Comparison of ENCODE assay signal across 32 mouse cellular contexts in the genomic region with DNA sequence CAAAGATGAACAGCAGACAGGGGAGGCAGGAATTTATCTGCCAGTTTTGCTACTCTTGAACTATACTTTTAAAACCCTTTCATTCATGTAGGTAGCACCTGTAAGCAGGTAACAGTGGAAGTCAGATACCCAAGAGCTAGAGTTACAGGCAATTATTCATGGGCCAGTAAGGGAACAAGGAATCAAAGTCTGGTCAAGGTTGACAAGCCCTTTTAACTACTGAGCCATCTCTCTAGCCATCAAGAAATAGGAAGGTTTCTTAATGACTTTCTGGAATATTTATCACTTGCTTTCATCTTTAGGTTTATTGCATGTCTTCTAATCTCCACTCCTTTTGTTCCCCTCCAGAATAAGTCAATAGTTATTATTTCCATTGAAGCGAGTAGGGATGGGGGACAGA.
"Had no signal": no experiment of that assay in that cellular context is flagged by ENCODE, and none has a peak within 500 bp of the region (broad histone marks: within the 10 kb centered on the region; RNA-seq: fewer than 3 reads in every experiment).

No protein-coding gene starts in this region.

- H3K4me1 ChIP-seq: liver, embryonic 12.5 days; liver, embryonic 13.5 days; liver, embryonic 15.5 days; lung, embryonic 15.5 days; megakaryocyte, embryonic 14.5 days; midbrain, embryonic 12.5 days; midbrain, embryonic 15.5 days; neural tube, embryonic 12.5 days had no signal

- H3K36me3 ChIP-seq: limb, embryonic 15.5 days; midbrain, embryonic 12.5 days; midbrain, embryonic 13.5 days; midbrain, embryonic 15.5 days; neural tube, embryonic 12.5 days had no signal

- H3K9me3 ChIP-seq: limb, embryonic 10.5 days; limb, embryonic 12.5 days; limb, embryonic 13.5 days; limb, embryonic 15.5 days; liver, embryonic 12.5 days; liver, embryonic 13.5 days; liver, embryonic 15.5 days; lung, embryonic 15.5 days; megakaryocyte, embryonic 14.5 days; midbrain, embryonic 10.5 days; midbrain, embryonic 12.5 days; midbrain, embryonic 13.5 days; midbrain, embryonic 15.5 days; neural tube, embryonic 12.5 days had no signal

- H3K4me2 ChIP-seq: limb, embryonic 12.5 days; limb, embryonic 13.5 days; limb, embryonic 15.5 days; liver, embryonic 11.5 days; liver, embryonic 12.5 days; liver, embryonic 13.5 days; liver, embryonic 15.5 days; lung, embryonic 14.5 days; lung, embryonic 15.5 days; midbrain, embryonic 11.5 days; midbrain, embryonic 12.5 days; midbrain, embryonic 13.5 days; midbrain, embryonic 15.5 days; neural tube, embryonic 12.5 days had no signal

- ATAC-seq: liver, embryonic 12.5 days; liver, postnatal 0 days; lung, postnatal 0 days; midbrain, embryonic 13.5 days; midbrain, embryonic 15.5 days; midbrain, embryonic 16.5 days had no signal

- DNase-seq: left cerebral cortex, postnatal 4 days; liver; liver, embryonic 13.5 days; liver, postnatal 0 days; lung, adult 18-20 months; lung, adult 2 months; lung, embryonic 14.5 days; lung, postnatal 10 days; lung, postnatal 14 days; lung, postnatal 36 days; lung, postnatal 4 days; midbrain, embryonic 14.5 days had no signal

- H3K27ac ChIP-seq: limb, embryonic 10.5 days; limb, embryonic 12.5 days; limb, embryonic 13.5 days; limb, embryonic 15.5 days; liver, embryonic 12.5 days; liver, embryonic 13.5 days; liver, embryonic 14.5 days; liver, embryonic 15.5 days; lung, embryonic 15.5 days; macrophage; midbrain, embryonic 10.5 days; midbrain, embryonic 12.5 days; midbrain, embryonic 13.5 days; midbrain, embryonic 15.5 days; neural tube, embryonic 12.5 days had no signal

- H3K27me3 ChIP-seq: limb, embryonic 12.5 days; limb, embryonic 13.5 days; limb, embryonic 15.5 days; liver, embryonic 12.5 days; liver, embryonic 13.5 days; liver, embryonic 15.5 days; lung, embryonic 15.5 days; megakaryocyte, embryonic 14.5 days; midbrain, embryonic 12.5 days; midbrain, embryonic 13.5 days; midbrain, embryonic 15.5 days; neural tube, embryonic 12.5 days had no signal

- H3K4me3 ChIP-seq: limb, embryonic 10.5 days; limb, embryonic 12.5 days; limb, embryonic 13.5 days; limb, embryonic 15.5 days; liver, embryonic 12.5 days; liver, embryonic 13.5 days; liver, embryonic 15.5 days; lung, embryonic 15.5 days; megakaryocyte, embryonic 14.5 days; midbrain, embryonic 10.5 days; midbrain, embryonic 12.5 days; midbrain, embryonic 13.5 days; midbrain, embryonic 15.5 days; myocyte; neural tube, embryonic 12.5 days had no signal

- H3K9ac ChIP-seq: limb, embryonic 12.5 days; limb, embryonic 13.5 days; limb, embryonic 15.5 days; liver, embryonic 12.5 days; liver, embryonic 13.5 days; liver, embryonic 14.5 days; liver, embryonic 15.5 days; liver, postnatal 0 days; lung, embryonic 14.5 days; lung, embryonic 15.5 days; midbrain, embryonic 12.5 days; midbrain, embryonic 13.5 days; midbrain, embryonic 15.5 days; neural tube, embryonic 12.5 days had no signal
